Mouse (Mus musculus) erythroblast, embryonic 14.5 days (primary cell): Measurements from ENCODE around the gene Neu4. TPM values are rescaled to one million over a fixed set of nuclear protein-coding genes. Genes with fewer than 3 reads are reported as not detected.
"Not testable (repeated sequence)": the region's sequence is repeated elsewhere in the genome, so short reads cannot be mapped to it uniquely, and the experiment has no call there.

Experiments
- H3K27me3 ChIP-seq: 2 replicates; pipeline ENCODE4 v1.6.1; 2012; ENCODE audit warnings: inconsistent platforms; ENCODE audit not compliant: control insufficient read depth
- H3K36me3 ChIP-seq: 2 replicates; pipeline ENCODE4 v1.6.1; 2012; ENCODE audit warnings: mild to moderate bottlenecking, inconsistent platforms; ENCODE audit not compliant: control insufficient read depth
- H3K4me1 ChIP-seq: 2 replicates; pipeline ENCODE4 v1.6.1; 2012; ENCODE audit warnings: inconsistent platforms; ENCODE audit not compliant: control insufficient read depth
- H3K4me3 ChIP-seq: replicated peaks from 2 replicates; pipeline ENCODE3; 2012; ENCODE audit warnings: moderate library complexity, mild to moderate bottlenecking, inconsistent platforms
- H3K9me3 ChIP-seq: 2 replicates; pipeline ENCODE4 v1.6.1; 2012; ENCODE audit warnings: low read length, inconsistent platforms, mixed read lengths; ENCODE audit not compliant: control insufficient read depth
- GATA1 ChIP-seq: IDR thresholded peaks from 2 replicates; pipeline ENCODE4 v1.6.1; 2012; ENCODE audit warnings: low read length, inconsistent platforms, mixed read lengths
- TAL1 ChIP-seq: IDR thresholded peaks from 3 replicates; pipeline ENCODE4 v1.6.1; 2012; ENCODE audit warnings: low read length, inconsistent platforms, mixed read lengths
- polyA plus RNA-seq: library from polyadenylated mRNA; stranded (reverse); fragments of >175 nt; gene quantifications from 2 replicates; pipeline ENCODE4 v1.2.3, GENCODE M21; 2012

Neu4 gene
- polyA plus RNA-seq, result not detected in 2 replicates

DNA sequence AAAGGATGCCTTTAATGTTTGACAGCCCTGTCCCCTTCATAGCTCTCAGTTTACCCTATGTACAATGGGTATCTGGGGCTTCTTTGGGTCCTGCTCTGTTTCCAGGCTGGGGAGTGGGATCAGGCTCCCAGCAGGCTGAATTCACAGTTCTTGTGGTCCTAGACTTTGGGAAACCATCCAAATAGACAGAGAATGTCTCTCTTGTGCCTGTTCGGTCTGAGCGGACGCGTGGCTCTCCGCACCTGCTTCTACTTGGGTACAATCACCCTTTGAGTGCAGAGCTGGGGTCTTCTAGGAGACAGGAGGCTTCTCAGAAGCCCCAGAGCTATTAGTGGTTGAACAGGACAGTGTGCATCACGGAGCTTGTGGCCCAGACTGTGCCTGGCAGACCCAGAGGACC is at the start of gene Neu4:
Gene Neu4, plus strand, starts transcription at position 301 of the 400 bp plus-strand sequence.
- TF ChIP-seq TAL1 (no peak), GATA1 (no peak)
- no peaks in the 10 kb centered on the region; the same call in 1 of the 2 replicates for H3K9me3 ChIP-seq
- H3K4me1 ChIP-seq, result no peaks in the 10 kb centered on the region
- H3K36me3 ChIP-seq, result no peaks in the 10 kb centered on the region
- H3K4me3 ChIP-seq, result no peak within 1 kb of the TSS
- H3K27me3 ChIP-seq, result no peaks in the 10 kb centered on the region

DNA sequence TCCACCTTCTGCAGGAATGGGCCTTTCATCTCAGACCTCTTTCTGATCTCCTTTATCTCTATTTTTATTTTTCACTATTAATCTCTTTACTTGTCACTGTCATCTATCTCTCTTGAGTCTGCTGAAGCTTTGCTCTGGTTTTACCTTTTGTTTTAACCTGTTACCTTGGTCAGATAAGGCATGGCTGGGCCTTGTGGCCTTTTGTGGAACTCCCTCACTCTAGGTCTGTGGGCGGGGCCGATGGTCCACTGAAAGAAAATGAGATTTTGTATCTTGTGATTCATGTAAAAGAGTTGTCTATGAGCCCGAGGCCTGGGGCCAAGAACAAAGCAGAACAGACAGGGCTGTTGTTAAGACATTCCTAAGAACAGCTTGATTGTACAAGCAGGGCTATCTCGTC is 49.5 kb upstream of the Neu4 start:
- not testable (repeated sequence) for H3K4me1 ChIP-seq, H3K36me3 ChIP-seq, H3K27me3 ChIP-seq, H3K4me3 ChIP-seq, H3K9me3 ChIP-seq

DNA sequence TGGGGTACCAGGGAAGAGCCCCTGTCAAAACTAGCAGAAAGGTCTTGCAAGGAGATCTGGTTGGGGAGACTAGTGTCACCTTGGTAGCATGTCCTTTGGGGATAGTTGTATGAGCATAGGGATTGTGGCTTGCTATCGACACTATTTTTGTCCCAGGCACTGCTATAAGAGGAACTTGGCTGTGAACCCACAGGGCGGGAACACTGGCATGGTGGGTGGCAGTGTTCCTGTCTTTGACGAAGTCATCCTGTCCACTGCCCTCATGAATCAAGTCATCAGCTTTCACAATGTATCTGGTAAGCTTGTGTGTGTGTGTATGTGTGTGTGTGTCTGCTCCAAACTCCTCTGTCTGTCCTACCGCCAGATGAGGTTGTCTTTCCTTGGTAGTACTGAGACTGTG is 44.5 kb upstream of the Neu4 start:
- H3K4me3 ChIP-seq, H3K9me3 ChIP-seq, H3K27me3 ChIP-seq, H3K36me3 ChIP-seq, H3K4me1 ChIP-seq: not testable (repeated sequence)

- H3K4me3 ChIP-seq, H3K36me3 ChIP-seq, H3K9me3 ChIP-seq, H3K4me1 ChIP-seq, H3K27me3 ChIP-seq: not testable (repeated sequence)
These were observed 42.0 kb upstream of the Neu4 start for GRCm38 (mm10) chr1:93978287-93978686.

DNA sequence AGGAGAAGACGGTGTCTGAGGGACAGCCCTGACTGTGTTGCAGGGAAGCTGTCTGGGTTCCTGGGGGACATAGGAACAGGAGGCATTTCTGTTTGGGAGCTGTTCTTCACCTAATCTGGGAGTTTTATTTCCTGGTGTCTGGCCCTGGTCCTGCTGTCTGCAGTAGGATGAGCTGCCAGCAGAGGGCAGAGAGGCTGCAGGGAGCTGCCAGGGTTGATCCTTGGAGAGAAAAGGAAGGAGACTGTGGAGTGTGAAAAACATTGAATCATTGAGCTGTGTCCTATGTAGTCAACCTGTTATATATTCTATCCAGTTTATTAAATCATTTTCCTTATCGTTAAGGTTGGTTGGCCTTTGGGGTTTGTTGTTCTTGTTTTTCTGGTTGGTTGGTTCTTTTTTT is 39.3 kb upstream of the Neu4 start:
- not testable (repeated sequence) for H3K4me3 ChIP-seq, H3K9me3 ChIP-seq, H3K36me3 ChIP-seq, H3K27me3 ChIP-seq, H3K4me1 ChIP-seq

- Histone ChIP-seq H3K9me3 (no peaks in the 10 kb centered on the region), H3K4me3 (no peak overlapping the region), H3K36me3 (no peaks in the 10 kb centered on the region), H3K4me1 (no peaks in the 10 kb centered on the region), H3K27me3 (no peaks in the 10 kb centered on the region)
- TF ChIP-seq TAL1 (no peak), GATA1 (no peak)
These were observed 34.1 kb upstream of the Neu4 start for GRCm38 (mm10) chr1:93986167-93986566.

DNA sequence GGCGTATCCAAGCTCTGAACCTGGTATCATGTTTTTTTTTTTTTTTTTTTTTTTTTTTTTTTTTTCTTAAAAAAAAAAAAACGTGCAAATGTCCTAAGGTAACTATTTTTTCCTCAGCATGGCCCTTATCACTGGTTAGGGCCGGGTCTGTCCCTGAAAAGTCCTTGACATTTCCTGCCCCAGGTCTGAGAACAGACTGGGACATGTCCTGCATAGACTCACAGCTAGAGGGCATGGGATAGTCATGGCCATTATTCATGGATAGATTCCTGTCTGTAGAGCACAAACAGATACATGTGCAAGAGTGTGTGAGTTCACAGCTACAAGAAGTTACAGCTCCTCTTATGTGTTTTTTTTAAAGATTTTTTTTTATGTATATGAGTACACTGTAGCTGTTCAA is 31.5 kb upstream of the Neu4 start:
- Histone ChIP-seq H3K4me3 (no peak overlapping the region), H3K4me1 (no peaks in the 10 kb centered on the region), H3K9me3 (no peaks in the 10 kb centered on the region), H3K27me3 (no peaks in the 10 kb centered on the region), H3K36me3 (no peaks in the 10 kb centered on the region)
- TF ChIP-seq GATA1 (no peak), TAL1 (no peak)

- not testable (repeated sequence) for H3K4me3 ChIP-seq, H3K27me3 ChIP-seq, H3K4me1 ChIP-seq, H3K36me3 ChIP-seq, H3K9me3 ChIP-seq
These were observed 30.0 kb upstream of the Neu4 start, which contains the start of gene Gal3st2c for GRCm38 (mm10) chr1:93990209-93990608. Gene Gal3st2c, plus strand, starts transcription at chr1:93990509.

- H3K4me3 ChIP-seq, H3K27me3 ChIP-seq: not testable (repeated sequence)
These were observed 29.2 kb upstream of the Neu4 start for GRCm38 (mm10) chr1:93991068-93991467.

GRCm38 (mm10) chr1:93991491-93991890 is 28.8 kb upstream of the Neu4 start:
- not testable (repeated sequence) for H3K4me3 ChIP-seq, H3K36me3 ChIP-seq, H3K9me3 ChIP-seq, H3K4me1 ChIP-seq, H3K27me3 ChIP-seq

More at GRCm38 (mm10) chr1:93991068-93991467, 29.2 kb upstream of the Neu4 start:
- H3K36me3 ChIP-seq, H3K4me1 ChIP-seq, H3K9me3 ChIP-seq: not testable (repeated sequence)

DNA sequence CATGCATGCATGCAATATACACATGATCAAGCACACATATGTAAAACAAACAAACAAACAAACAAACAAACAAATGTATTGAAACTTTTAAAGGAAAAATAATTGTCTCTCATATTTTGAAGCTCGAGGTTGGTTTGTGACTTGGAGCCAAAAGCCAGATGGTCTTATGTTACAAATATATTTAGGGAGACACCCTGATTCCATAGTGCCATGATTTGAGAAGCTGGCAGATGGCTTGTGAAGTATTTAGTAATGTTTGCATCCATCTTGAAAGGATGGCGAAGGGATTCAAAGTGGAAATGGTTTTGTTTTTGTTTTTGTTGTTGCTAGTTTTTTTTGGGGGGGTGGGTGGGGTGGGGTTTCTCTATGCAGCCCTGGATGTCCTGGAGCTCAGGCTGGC is 19.2 kb upstream of the Neu4 start:
- no peaks in the 10 kb centered on the region for H3K4me1 ChIP-seq
- no peaks in the 10 kb centered on the region for H3K27me3 ChIP-seq
- H3K4me3 ChIP-seq, result no peak overlapping the region
- TF ChIP-seq GATA1 (no peak), TAL1 (no peak)
- H3K36me3 ChIP-seq, result no peaks in the 10 kb centered on the region
- H3K9me3 ChIP-seq, result no peaks in the 10 kb centered on the region

DNA sequence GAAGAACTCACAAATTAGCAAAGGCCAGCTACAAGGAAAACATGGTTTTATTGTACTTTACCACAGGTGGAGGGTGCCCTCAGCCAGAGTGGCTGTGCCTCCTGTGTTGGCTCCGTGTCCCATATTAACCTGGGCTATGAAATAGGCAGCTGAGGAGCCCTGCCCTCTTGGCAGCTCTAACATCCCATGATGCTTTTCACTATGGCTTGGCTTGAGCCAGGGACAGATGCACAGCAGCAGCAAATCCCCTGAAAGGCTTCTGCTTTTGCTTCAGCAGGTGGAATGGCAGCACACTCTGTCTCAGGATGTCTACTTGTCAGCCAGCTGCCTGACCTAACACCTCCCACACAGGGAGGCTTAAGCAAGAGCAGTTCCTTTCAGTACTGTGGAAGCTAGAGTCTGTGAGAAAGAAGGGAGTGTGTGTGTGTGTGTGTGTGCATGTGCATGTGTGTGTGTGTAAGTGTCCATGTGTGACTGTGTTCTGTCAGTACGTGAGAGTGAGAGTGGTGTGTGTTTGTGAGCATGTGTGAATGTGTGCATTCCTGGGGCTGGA is 14.2 kb upstream of the Neu4 start:
- H3K4me1 ChIP-seq, H3K4me3 ChIP-seq: not testable (repeated sequence)

DNA sequence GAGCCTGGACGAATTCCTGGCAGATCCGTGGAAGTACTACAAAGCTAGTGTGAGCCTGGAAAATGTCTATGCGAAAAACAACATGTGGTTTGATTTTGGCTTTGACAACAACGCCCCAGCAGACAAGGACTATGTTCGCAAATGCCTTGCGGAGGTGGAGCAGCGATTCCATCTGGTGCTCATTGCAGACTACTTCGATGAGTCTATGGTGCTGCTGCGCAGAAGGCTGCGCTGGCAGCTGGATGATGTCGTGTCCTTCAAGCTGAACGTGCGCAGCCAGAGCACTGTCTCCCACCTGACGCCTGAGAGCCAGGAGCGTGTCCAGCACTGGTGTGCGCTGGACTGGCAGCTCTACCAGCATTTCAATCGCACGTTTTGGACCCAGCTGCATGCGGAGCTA is 11.4 kb upstream of the Neu4 start:
- not testable (repeated sequence) for H3K36me3 ChIP-seq, H3K4me1 ChIP-seq, H3K9me3 ChIP-seq, H3K27me3 ChIP-seq, H3K4me3 ChIP-seq

More for the DNA sequence above, 14.2 kb upstream of the Neu4 start:
- not testable (repeated sequence) for H3K27me3 ChIP-seq, H3K36me3 ChIP-seq, H3K9me3 ChIP-seq
